Mouse (Mus musculus) small intestine, adult 2 months (tissue): ENCODE measurements at regions not wholly inside any gene's neighbourhood (a gene's known extent, or its start where the extent isn't known, plus 50 kb on each side); places are given as distances from the start of the nearest gene placed in this dataset.

Experiments
- H3K27ac ChIP-seq: fragments of 200-500 bp; 2 replicates; pipeline ENCODE4 v1.5.1; 2012; ENCODE audit warnings: low read depth, low read length, control low read depth, inconsistent platforms; ENCODE audit not compliant: insufficient read depth
- H3K27me3 ChIP-seq: fragments of 200-500 bp; 2 replicates; pipeline ENCODE4 v1.6.1; 2012; ENCODE audit warnings: mild to moderate bottlenecking, moderate library complexity, low read length, inconsistent platforms; ENCODE audit not compliant: control insufficient read depth, insufficient read depth
- H3K36me3 ChIP-seq: fragments of 200-500 bp; 2 replicates; pipeline ENCODE4 v1.6.1; 2012; ENCODE audit warnings: mild to moderate bottlenecking, low read length, control low read depth, inconsistent platforms; ENCODE audit not compliant: control insufficient read depth, insufficient read depth
- H3K4me1 ChIP-seq: fragments of 200-500 bp; 2 replicates; pipeline ENCODE4 v1.6.1; 2012; ENCODE audit warnings: low read length, inconsistent platforms, mixed read lengths; ENCODE audit not compliant: control insufficient read depth, insufficient read depth, insufficient read length
- H3K4me3 ChIP-seq: fragments of 200-500 bp; 2 replicates; pipeline ENCODE4 v1.5.1; 2012; ENCODE audit warnings: low read depth, mild to moderate bottlenecking, control low read depth, inconsistent platforms, low read length, moderate library complexity
- CTCF ChIP-seq: fragments of 200-500 bp; IDR thresholded peaks from 2 replicates; pipeline ENCODE4 v1.5.1; 2012; ENCODE audit warnings: low read depth, mild to moderate bottlenecking, control low read depth, inconsistent platforms, low read length, moderate library complexity, mixed read lengths; ENCODE audit not compliant: insufficient replicate concordance, insufficient read length; ENCODE audit errors: extremely low read depth
- POLR2A ChIP-seq: fragments of 200-500 bp; IDR thresholded peaks from 2 replicates; pipeline ENCODE4 v1.6.1; 2012; ENCODE audit warnings: low read depth, mild to moderate bottlenecking, control low read depth, inconsistent platforms, low read length, moderate library complexity
- WGBS: fragments of 180-500 bp; shearing (Covaris S2); methylation state at CpG from one replicate; pipeline ENCODE4 v1.1.7; 2018; 5-methylcytosine and 5-hydroxymethylcytosine counted together

- Histone ChIP-seq H3K36me3 (no peaks in the 10 kb centered on the region), H3K4me1 (no peaks in the 10 kb centered on the region), H3K27ac (no peak overlapping the region), H3K4me3 (no peak overlapping the region), H3K27me3 (no peaks in the 10 kb centered on the region)
- TF ChIP-seq CTCF (no peak), POLR2A (no peak)
- WGBS: 82% methylated on average over 19 of the region's 19 CpGs
Measured at GRCm38 (mm10) chr11:114233636-114234541, 167.0 kb upstream of the Sdk2 start.

- Histone ChIP-seq H3K27me3 (no peaks in the 10 kb centered on the region), H3K4me3 (no peak overlapping the region), H3K4me1 (no peaks in the 10 kb centered on the region), H3K36me3 (no peaks in the 10 kb centered on the region), H3K27ac (no peak overlapping the region)
- TF ChIP-seq CTCF: no peak
- TF ChIP-seq POLR2A: no peak
- 77% methylated on average over 4 of the region's 4 CpGs for WGBS
Measured at GRCm38 (mm10) chr11:114231841-114232240, 165.0 kb upstream of the Sdk2 start.

GRCm38 (mm10) chr11:114229763-114230162, 162.9 kb upstream of the Sdk2 start:
- H3K27me3 ChIP-seq: no peaks in the 10 kb centered on the region
- WGBS: 28% methylated on average over 8 of the region's 8 CpGs
- no peak for TF ChIP-seq POLR2A
- TF ChIP-seq CTCF: no peak
- no peaks in the 10 kb centered on the region for H3K36me3 ChIP-seq
- no peaks in the 10 kb centered on the region for H3K4me1 ChIP-seq
- H3K4me3 ChIP-seq: no peak overlapping the region
- H3K27ac ChIP-seq: no peak overlapping the region

- H3K4me3 ChIP-seq: no peak overlapping the region
- no peaks in the 10 kb centered on the region for H3K4me1 ChIP-seq
- no peak for TF ChIP-seq CTCF
- no peak for TF ChIP-seq POLR2A
- H3K36me3 ChIP-seq: no peaks in the 10 kb centered on the region
- H3K27me3 ChIP-seq: no peaks in the 10 kb centered on the region
- 81% methylated on average over 6 of the region's 6 CpGs for WGBS
- no peak overlapping the region for H3K27ac ChIP-seq
Measured at GRCm38 (mm10) chr11:114229196-114229595, 162.3 kb upstream of the Sdk2 start.

- H3K27me3 ChIP-seq: no peaks in the 10 kb centered on the region
- TF ChIP-seq CTCF (no peak), POLR2A (no peak)
- H3K36me3 ChIP-seq: no peaks in the 10 kb centered on the region
- 70% methylated on average over 13 of the region's 13 CpGs for WGBS
- no peak overlapping the region for H3K27ac ChIP-seq
- H3K4me3 ChIP-seq: no peak overlapping the region
- H3K4me1 ChIP-seq: no peaks in the 10 kb centered on the region
Measured at GRCm38 (mm10) chr11:114226553-114226952, 159.7 kb upstream of the Sdk2 start.

- TF ChIP-seq CTCF: no peak
- no peak for TF ChIP-seq POLR2A
- Histone ChIP-seq H3K27ac (no peak overlapping the region), H3K4me3 (no peak overlapping the region), H3K27me3 (no peaks in the 10 kb centered on the region), H3K4me1 (no peaks in the 10 kb centered on the region), H3K36me3 (no peaks in the 10 kb centered on the region)
- WGBS: 84% methylated on average over 2 of the region's 2 CpGs
Measured at GRCm38 (mm10) chr11:114224706-114225105, 157.9 kb upstream of the Sdk2 start.

- no peaks in the 10 kb centered on the region for H3K36me3 ChIP-seq
- no peaks in the 10 kb centered on the region for H3K27me3 ChIP-seq
- WGBS: 81% methylated on average over 3 of the region's 3 CpGs
Measured at GRCm38 (mm10) chr11:114223061-114223460, 156.2 kb upstream of the Sdk2 start.

GRCm38 (mm10) chr11:114220466-114220865, 153.6 kb upstream of the Sdk2 start:
- WGBS: 78% methylated on average over 2 of the region's 2 CpGs

More at GRCm38 (mm10) chr11:114223061-114223460, 156.2 kb upstream of the Sdk2 start:
- Histone ChIP-seq H3K4me1 (no peaks in the 10 kb centered on the region), H3K27ac (no peak overlapping the region), H3K4me3 (no peak overlapping the region)
- no peak for TF ChIP-seq POLR2A
- no peak for TF ChIP-seq CTCF

More at GRCm38 (mm10) chr11:114220466-114220865, 153.6 kb upstream of the Sdk2 start:
- 0 out of 2 replicates have a peak, but pooled peaks cover 5% of the 10 kb centered on the region for H3K27me3 ChIP-seq
- no peaks in the 10 kb centered on the region for H3K4me1 ChIP-seq
- H3K27ac ChIP-seq: no peak overlapping the region
- TF ChIP-seq CTCF (no peak), POLR2A (no peak)
- no peak overlapping the region for H3K4me3 ChIP-seq
- H3K36me3 ChIP-seq: no peaks in the 10 kb centered on the region
